Mouse (Mus musculus): Measurements from ENCODE around the gene Stard8. TPM values are rescaled to one million over a fixed set of nuclear protein-coding genes. Genes with fewer than 3 reads are reported as not detected.

Stard8 gene
- total and polyA plus RNA-seq, 2 experiments from 2014 or later = 4.2 to 13.0 TPM

DNA sequence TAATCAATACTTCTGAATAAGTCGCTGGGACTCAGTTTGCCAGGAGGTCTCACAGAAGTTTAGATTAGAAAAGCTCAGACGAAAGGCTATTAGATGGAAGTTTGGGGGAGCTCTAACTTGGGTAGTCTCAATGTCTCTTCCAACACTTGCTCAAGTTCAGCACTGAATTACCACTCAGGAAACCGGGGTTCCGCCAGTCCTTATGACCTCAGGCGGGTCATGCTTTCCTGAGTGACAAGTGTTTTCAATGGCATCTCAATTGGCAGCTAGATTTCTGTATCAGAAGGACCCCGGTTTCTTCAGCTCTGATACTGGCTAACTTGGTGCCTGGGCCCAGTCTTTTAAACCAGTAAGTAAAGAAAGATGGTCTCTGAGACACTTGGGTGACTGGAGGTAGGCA, 40.2 kb downstream of the Stard8 start:
- Histone ChIP-seq H3K27ac (no peak overlapping the region), H3K4me3 (ENCODE audit: low read length) (peak overlapping the region; percentile 40), H3K36me3 (ENCODE audit: insufficient read depth, low read length) (no peaks in the 10 kb centered on the region), H3K4me2 (ENCODE audit: low read depth, low read length) (peak overlapping the region; percentile 73), H3K4me1 (ENCODE audit: insufficient read depth, low read length) (no peaks in the 10 kb centered on the region), H3K9ac (replicated peaks; ENCODE audit: low read length) (no peak overlapping the region), H3K27me3 (ENCODE audit: insufficient read depth, low read length) (no peaks in the 10 kb centered on the region), H3K9me3 (ENCODE audit: low read length) (no peaks in the 10 kb centered on the region)
- ATAC-seq = no peak
- 49% methylated on average over 6 of the region's 6 CpGs for WGBS
- no peak for DNase-seq (ENCODE audit: low spot score)
- TF ChIP-seq CTCF (IDR thresholded peaks at IDR 0.05; ENCODE audit: low read depth) = no peak

DNA sequence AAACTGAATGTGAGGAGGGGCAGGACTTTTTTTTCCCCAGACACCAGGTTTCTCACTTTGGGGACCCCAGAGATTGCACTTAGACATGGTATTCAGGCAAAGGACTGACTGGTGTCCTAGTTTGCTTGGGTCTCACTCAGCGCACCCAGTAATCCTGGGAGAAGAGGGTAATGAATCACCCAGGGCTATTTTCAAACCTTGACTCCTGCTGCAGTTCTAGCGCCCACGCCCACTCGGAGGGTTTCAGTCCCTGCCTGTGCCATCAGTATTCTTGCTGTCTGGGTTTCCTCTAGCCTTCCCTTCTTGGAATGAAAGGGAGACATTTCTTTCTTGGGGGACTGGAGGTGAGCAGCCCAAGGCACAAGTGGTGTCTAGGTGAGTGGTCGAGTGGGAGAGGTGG, 40.7 kb downstream of the Stard8 start:
- Histone ChIP-seq H3K9ac (replicated peaks; ENCODE audit: low read length) (no peak overlapping the region), H3K4me3 (ENCODE audit: low read length) (no peak overlapping the region), H3K9me3 (ENCODE audit: low read length) (no peaks in the 10 kb centered on the region), H3K4me1 (ENCODE audit: insufficient read depth, low read length) (no peaks in the 10 kb centered on the region), H3K4me2 (ENCODE audit: low read depth, low read length) (peak overlapping the region; percentile 73; the same call in 1 of the 2 replicates), H3K27ac (no peak overlapping the region), H3K27me3 (ENCODE audit: insufficient read depth, low read length) (no peaks in the 10 kb centered on the region), H3K36me3 (ENCODE audit: insufficient read depth, low read length) (no peaks in the 10 kb centered on the region)
- ATAC-seq (no peak), DNase-seq (ENCODE audit: low spot score) (no peak)
- 89% methylated on average over 5 of the region's 5 CpGs for WGBS
- TF ChIP-seq CTCF (IDR thresholded peaks at IDR 0.05; ENCODE audit: low read depth) = no peak

DNA sequence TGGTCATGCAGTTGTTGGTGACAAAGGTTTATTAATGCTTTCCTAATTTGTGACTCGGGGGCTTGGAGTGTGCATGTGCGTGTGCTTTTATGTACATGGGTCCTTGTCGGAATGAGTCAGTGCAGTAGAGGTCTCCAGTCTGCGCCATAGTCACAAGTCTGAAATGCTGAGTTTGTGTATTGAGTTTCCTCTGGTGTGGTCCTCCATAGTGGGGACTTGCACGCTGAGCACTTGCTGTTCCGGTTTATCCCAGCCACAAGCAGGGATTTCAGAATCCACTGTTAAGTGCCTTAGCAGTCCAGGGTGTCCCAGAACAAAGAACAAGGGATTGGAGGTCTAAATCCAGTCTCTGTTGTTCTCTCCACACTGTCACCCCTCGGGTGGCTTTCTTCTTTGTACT, 42.3 kb downstream of the Stard8 start:
- no peak for TF ChIP-seq CTCF (IDR thresholded peaks at IDR 0.05; ENCODE audit: low read depth)
- no peaks in the 10 kb centered on the region for H3K4me1 ChIP-seq (ENCODE audit: insufficient read depth, low read length)
- H3K9me3 ChIP-seq (ENCODE audit: low read length) = no peaks in the 10 kb centered on the region
- ATAC-seq (no peak), DNase-seq (ENCODE audit: low spot score) (no peak)
- H3K27ac ChIP-seq = no peak overlapping the region
- H3K4me3 ChIP-seq (ENCODE audit: low read length) = no peak overlapping the region
- H3K36me3 ChIP-seq (ENCODE audit: insufficient read depth, low read length) = no peaks in the 10 kb centered on the region
- 66% methylated on average over 7 of the region's 7 CpGs for WGBS
- no peaks in the 10 kb centered on the region for H3K27me3 ChIP-seq (ENCODE audit: insufficient read depth, low read length)
- no peak overlapping the region for H3K4me2 ChIP-seq (ENCODE audit: low read depth, low read length)
- no peak overlapping the region for H3K9ac ChIP-seq (replicated peaks; ENCODE audit: low read length)

DNA sequence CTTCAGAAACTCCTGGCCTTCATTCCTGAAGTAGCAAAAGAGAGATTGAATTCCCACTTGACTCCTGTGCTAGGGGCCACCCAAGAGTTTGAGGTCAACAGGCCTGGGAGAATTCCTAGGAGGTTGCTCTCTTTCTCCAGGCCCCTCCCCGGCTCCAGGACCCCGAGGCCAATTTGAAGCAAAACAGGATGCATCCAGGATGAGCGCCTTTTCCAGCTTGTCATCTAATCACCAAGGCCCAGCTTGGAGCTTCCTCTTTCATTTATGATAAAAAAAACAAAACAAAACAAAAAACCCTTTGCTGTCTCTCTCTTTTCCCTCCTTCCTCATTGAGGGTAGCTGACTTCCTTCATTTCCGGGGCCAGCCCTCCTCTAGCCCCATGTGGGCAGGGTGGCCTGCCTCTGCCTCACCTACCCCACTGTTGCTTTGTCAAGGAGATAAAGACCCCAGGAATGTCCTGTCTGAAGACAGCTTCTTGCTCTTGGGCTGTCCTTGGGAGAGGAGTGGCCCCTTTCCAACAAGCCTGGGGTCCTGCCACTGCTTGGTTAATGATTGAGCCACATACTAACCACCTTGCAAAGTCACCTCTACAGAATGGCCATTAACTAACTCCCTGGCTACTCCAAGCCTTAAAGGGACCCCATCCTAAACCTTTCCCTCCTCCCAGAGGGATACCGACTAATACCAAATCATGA, 43.5 kb downstream of the Stard8 start:
- no peak overlapping the region for H3K4me2 ChIP-seq (ENCODE audit: low read depth, low read length)
- WGBS = 79% methylated on average over 5 of the region's 5 CpGs
- H3K27ac ChIP-seq = no peak overlapping the region
- H3K36me3 ChIP-seq (ENCODE audit: insufficient read depth, low read length) = no peaks in the 10 kb centered on the region
- no peaks in the 10 kb centered on the region for H3K27me3 ChIP-seq (ENCODE audit: insufficient read depth, low read length)
- no peak overlapping the region for H3K9ac ChIP-seq (replicated peaks; ENCODE audit: low read length)
- no peaks in the 10 kb centered on the region for H3K9me3 ChIP-seq (ENCODE audit: low read length)
- DNase-seq (ENCODE audit: low spot score) (no peak), ATAC-seq (no peak)
- no peak for TF ChIP-seq CTCF (IDR thresholded peaks at IDR 0.05; ENCODE audit: low read depth)
- H3K4me1 ChIP-seq (ENCODE audit: insufficient read depth, low read length) = no peaks in the 10 kb centered on the region
- no peak overlapping the region for H3K4me3 ChIP-seq (ENCODE audit: low read length)

DNA sequence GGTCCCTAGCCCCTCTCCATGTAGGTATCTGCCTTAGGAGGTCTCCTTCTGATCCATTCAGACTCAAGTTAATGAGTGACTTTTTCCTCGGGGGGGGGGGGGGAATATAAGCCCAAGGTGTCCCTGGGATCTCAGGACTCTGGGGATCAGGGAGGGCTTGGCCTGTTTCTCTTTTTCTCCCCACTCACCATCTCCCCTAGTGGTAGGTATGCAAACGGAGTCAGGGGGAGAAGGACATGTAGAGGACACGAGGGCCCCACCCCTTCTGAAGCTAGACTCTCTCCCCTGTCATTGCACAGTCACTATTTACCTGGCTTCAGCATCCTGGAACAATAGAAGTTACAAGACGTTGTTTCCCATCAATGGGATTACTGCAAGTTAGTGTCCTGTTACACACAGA, 45.1 kb downstream of the Stard8 start:
- Histone ChIP-seq H3K36me3 (ENCODE audit: insufficient read depth, low read length) (no peaks in the 10 kb centered on the region), H3K27ac (no peak overlapping the region), H3K9me3 (ENCODE audit: low read length) (no peaks in the 10 kb centered on the region), H3K4me2 (ENCODE audit: low read depth, low read length) (no peak overlapping the region), H3K9ac (replicated peaks; ENCODE audit: low read length) (no peak overlapping the region), H3K4me3 (ENCODE audit: low read length) (no peak overlapping the region), H3K27me3 (ENCODE audit: insufficient read depth, low read length) (no peaks in the 10 kb centered on the region), H3K4me1 (ENCODE audit: insufficient read depth, low read length) (no peaks in the 10 kb centered on the region)
- peak; percentile 48 for TF ChIP-seq CTCF (IDR thresholded peaks at IDR 0.05; ENCODE audit: low read depth)
- ATAC-seq (no peak), DNase-seq (ENCODE audit: low spot score) (no peak)
- WGBS = 47% methylated on average over 4 of the region's 4 CpGs

DNA sequence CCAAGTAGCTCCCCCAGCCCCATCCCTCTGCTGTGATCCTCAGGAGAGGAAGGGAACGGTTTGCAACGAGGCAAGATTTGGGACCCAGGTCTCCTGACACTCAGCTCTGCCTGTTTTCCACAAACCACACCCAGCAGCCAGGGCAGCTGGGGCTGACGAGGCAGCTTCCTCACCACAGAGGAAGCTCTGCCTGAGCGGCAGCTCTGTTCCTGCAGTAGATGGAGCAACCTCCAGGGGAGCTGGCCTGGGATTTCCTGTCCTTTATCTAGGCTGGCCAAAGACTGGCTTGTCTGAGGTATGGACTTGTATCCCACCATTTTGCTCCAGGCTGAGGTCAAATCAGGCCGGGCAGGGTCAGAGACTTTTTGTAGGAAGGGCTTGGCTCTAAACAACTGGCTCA, 46.2 kb downstream of the Stard8 start:
- 67% methylated on average over 5 of the region's 5 CpGs for WGBS
- no peak overlapping the region for H3K4me3 ChIP-seq (ENCODE audit: low read length)
- no peaks in the 10 kb centered on the region for H3K27me3 ChIP-seq (ENCODE audit: insufficient read depth, low read length)
- no peak overlapping the region for H3K9ac ChIP-seq (replicated peaks; ENCODE audit: low read length)
- H3K36me3 ChIP-seq (ENCODE audit: insufficient read depth, low read length) = no peaks in the 10 kb centered on the region
- DNase-seq (ENCODE audit: low spot score) (no peak), ATAC-seq (no peak)
- H3K27ac ChIP-seq = no peak overlapping the region
- H3K4me1 ChIP-seq (ENCODE audit: insufficient read depth, low read length) = no peaks in the 10 kb centered on the region
- no peak overlapping the region for H3K4me2 ChIP-seq (ENCODE audit: low read depth, low read length)
- peak; percentile 20; the same call in 1 of the 2 replicates for TF ChIP-seq CTCF (IDR thresholded peaks at IDR 0.05; ENCODE audit: low read depth)
- no peaks in the 10 kb centered on the region for H3K9me3 ChIP-seq (ENCODE audit: low read length)

DNA sequence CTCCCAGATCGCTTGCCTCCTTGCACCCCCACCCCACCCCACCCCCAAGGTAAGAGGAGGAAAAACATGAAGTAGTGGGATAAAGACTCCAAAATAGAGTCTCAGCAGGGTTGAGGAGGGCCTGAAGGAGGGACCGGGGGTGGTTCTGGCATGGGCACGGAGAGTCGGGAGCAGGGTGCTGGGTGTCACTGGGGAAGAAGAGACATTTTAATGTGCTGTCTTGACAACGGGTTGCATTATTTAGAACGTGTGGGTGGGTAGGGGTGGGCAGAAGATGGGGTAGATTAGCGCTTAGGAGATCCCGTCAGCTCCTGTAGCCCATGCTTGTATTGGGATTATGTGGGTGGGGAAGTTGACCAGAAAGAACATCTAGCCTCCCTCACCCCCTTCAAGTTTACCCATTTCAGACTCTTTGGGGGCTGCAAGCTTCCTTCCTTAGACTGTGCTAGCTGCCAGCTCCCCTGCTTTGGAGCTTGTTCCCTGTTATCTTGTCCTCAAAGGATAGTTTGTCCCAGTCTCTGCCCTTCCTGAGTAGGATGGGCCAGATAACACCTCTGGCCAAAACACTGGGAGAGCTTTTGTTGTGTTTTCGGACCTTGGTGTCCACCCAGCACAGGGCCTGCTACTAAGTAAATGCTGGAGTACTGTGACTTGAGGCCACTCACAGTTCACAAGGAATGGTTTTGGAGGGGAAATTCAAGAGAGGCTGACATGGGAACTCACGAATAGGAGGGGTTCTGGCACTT, 47.9 kb downstream of the Stard8 start:
- Histone ChIP-seq H3K4me2 (ENCODE audit: low read depth, low read length) (no peak overlapping the region), H3K4me3 (ENCODE audit: low read length) (no peak overlapping the region), H3K4me1 (ENCODE audit: insufficient read depth, low read length) (no peaks in the 10 kb centered on the region), H3K27ac (no peak overlapping the region), H3K9me3 (ENCODE audit: low read length) (no peaks in the 10 kb centered on the region), H3K9ac (replicated peaks; ENCODE audit: low read length) (no peak overlapping the region), H3K36me3 (ENCODE audit: insufficient read depth, low read length) (no peaks in the 10 kb centered on the region), H3K27me3 (ENCODE audit: insufficient read depth, low read length) (no peaks in the 10 kb centered on the region)
- ATAC-seq = no peak
- WGBS = 82% methylated on average over 10 of the region's 10 CpGs
- DNase-seq (ENCODE audit: low spot score) = no peak
- no peak for TF ChIP-seq CTCF (IDR thresholded peaks at IDR 0.05; ENCODE audit: low read depth)
